Mouse (Mus musculus) thymus, adult 2 months (tissue): Measurements from ENCODE around the gene Il10rb. TPM values are rescaled to one million over a fixed set of nuclear protein-coding genes. Genes with fewer than 3 reads are reported as not detected.

ENCODE experiments used
- DNase-seq: peaks from one replicate; pipeline ENCODE4 v3.0.0; 2021
- H3K27ac ChIP-seq: fragments of 200-500 bp; 2 replicates; pipeline ENCODE4 v1.5.1; 2012; ENCODE audit warnings: low read length, control low read depth; ENCODE audit not compliant: control insufficient read depth, insufficient read depth
- H3K27me3 ChIP-seq: fragments of 200-500 bp; 2 replicates; pipeline ENCODE4 v1.6.1; 2012; ENCODE audit warnings: mild to moderate bottlenecking, low read length, moderate library complexity, mixed read lengths; ENCODE audit not compliant: control insufficient read depth, insufficient read depth
- H3K36me3 ChIP-seq: fragments of 200-500 bp; 2 replicates; pipeline ENCODE4 v1.6.1; 2012; ENCODE audit warnings: mild to moderate bottlenecking, low read length, moderate library complexity; ENCODE audit not compliant: control insufficient read depth, insufficient read depth
- H3K4me1 ChIP-seq: fragments of 200-500 bp; replicated peaks from 2 replicates; pipeline ENCODE4 v1.6.1; 2012; ENCODE audit warnings: low read length; ENCODE audit not compliant: control insufficient read depth, insufficient read depth
- H3K4me3 ChIP-seq: fragments of 200-500 bp; 2 replicates; pipeline ENCODE4 v1.5.1; 2012; ENCODE audit warnings: mild to moderate bottlenecking, low read length, control low read depth, moderate library complexity; ENCODE audit not compliant: control insufficient read depth, insufficient read depth
- CTCF ChIP-seq: fragments of 200-500 bp; IDR thresholded peaks from 2 replicates; pipeline ENCODE4 v1.5.1; 2012; ENCODE audit warnings: mild to moderate bottlenecking, control low read depth, low read length, moderate library complexity, borderline replicate concordance; ENCODE audit not compliant: control insufficient read depth, poor library complexity, insufficient read depth; ENCODE audit errors: extremely low read depth
- POLR2A ChIP-seq: fragments of 200-500 bp; IDR thresholded peaks from 2 replicates; pipeline ENCODE4 v1.6.1; 2012; ENCODE audit warnings: mild to moderate bottlenecking, low read length, control low read depth, moderate library complexity; ENCODE audit not compliant: control insufficient read depth, poor library complexity, insufficient read depth; ENCODE audit errors: extremely low read depth
- WGBS: fragments of 180-500 bp; shearing (Covaris S2); methylation state at CpG from one replicate; pipeline ENCODE4 v1.1.7; 2018; 5-methylcytosine and 5-hydroxymethylcytosine counted together
- polyA plus RNA-seq: library from polyadenylated mRNA; depleted of rRNA; stranded (reverse); fragments of >200 nt; gene quantifications from 2 replicates; pipeline ENCODE4 v1.2.3, GENCODE M21; 2012

Gene Il10rb
- polyA plus RNA-seq, 1 experiment, result 35.6 TPM

DNA sequence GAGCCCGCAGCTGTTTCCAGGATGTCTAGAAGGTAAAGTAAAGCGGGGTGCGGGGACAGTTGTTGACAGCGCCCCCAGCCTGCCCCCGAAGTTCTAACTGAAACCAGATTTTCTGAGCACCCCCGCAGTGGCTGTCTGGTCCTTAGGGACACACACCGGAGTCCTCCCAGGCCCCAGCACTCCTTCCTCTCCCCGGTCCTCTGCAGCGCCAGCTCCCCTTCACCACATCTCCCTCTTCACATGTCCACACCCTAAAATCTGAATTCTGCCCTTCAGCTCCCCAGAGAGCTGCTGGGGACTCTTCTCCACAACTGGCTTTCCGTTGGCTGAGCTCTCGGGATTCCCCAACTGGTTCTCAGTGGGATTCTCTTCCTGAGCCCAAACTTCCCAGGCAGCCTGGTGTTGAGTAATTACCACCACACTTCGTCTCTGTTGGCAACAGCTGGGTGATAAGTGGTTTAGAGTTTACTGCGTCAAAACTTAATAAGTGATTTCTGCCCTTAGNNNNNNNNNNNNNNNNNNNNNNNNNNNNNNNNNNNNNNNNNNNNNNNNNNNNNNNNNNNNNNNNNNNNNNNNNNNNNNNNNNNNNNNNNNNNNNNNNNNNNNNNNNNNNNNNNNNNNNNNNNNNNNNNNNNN is 739 bp downstream of the Il10rb start:
- 5% methylated on average over 13 of the region's 13 CpGs for WGBS
- DNase-seq, result no peak
- H3K4me1 ChIP-seq, result peaks cover 16% of the 10 kb centered on the region
- H3K4me3 ChIP-seq, result peak overlapping the region; percentile 71
- H3K36me3 ChIP-seq, result no peaks in the 10 kb centered on the region; the same call in 1 of the 2 replicates
- H3K27me3 ChIP-seq, result no peaks in the 10 kb centered on the region
- TF ChIP-seq CTCF (no peak), POLR2A (no peak)
- peak overlapping the region; percentile 81; the same call in 1 of the 2 replicates for H3K27ac ChIP-seq

- H3K4me3 ChIP-seq, result no peak overlapping the region
- TF ChIP-seq CTCF (no peak), POLR2A (no peak)
- H3K4me1 ChIP-seq, result peaks cover 6% of the 10 kb centered on the region; the same call in 1 of the 2 replicates
- no peak overlapping the region for H3K27ac ChIP-seq
- peaks cover 31% of the 10 kb centered on the region for H3K36me3 ChIP-seq
- DNase-seq, result no peak
- H3K27me3 ChIP-seq, result no peaks in the 10 kb centered on the region
- 32% methylated on average over 12 of the region's 12 CpGs for WGBS
Measured at GRCm38 (mm10) chr16:91413102-91413844, 7.3 kb downstream of the Il10rb start.

DNA sequence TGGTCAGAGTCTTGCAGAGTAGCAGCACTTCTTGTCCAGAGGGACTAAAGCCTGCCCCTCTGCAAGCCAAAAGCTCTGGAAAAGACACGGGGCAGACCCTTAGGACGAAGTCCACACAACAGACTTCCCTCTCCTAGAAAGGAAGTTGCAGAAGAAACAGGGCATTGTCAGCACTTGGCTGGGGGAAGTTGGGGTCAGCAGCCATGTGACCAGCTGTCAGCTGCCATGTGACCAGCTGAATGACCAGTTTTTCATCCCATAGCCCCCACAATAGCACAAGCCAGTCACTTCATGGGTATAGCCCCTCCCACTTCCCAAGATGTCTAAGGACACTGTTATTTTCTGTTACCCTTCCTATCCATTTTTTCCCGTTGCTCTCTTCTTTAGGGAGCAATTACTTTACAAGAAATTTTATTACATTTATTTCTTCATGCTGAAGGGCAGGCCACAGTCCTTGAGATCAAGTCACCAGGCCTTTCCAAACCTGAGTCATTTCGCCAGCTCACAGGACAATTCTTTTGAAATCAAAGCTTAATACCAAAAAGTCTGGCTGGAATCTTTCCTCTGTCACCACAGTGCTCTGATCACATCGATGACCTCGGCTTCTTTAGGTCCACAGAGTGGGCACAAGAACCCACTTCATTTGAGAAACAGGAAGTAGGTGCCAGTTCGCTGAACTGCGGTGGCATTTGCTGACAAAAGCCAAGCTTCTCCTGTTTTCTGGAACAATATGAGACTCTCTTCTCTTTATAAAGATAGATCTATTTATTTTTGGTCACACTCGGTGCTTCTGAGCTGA is 9.6 kb downstream of the Il10rb start:
- H3K4me1 ChIP-seq, result peaks cover 6% of the 10 kb centered on the region; the same call in 1 of the 2 replicates
- no peaks in the 10 kb centered on the region for H3K27me3 ChIP-seq
- DNase-seq, result no peak
- no peak overlapping the region for H3K4me3 ChIP-seq
- 69% methylated on average over 9 of the region's 9 CpGs for WGBS
- H3K36me3 ChIP-seq, result peaks cover 46% of the 10 kb centered on the region
- no peak overlapping the region for H3K27ac ChIP-seq
- TF ChIP-seq CTCF (no peak), POLR2A (no peak)

- TF ChIP-seq CTCF (no peak), POLR2A (no peak)
- Histone ChIP-seq H3K4me3 (no peak overlapping the region), H3K27ac (no peak overlapping the region), H3K27me3 (no peaks in the 10 kb centered on the region), H3K4me1 (peaks cover 6% of the 10 kb centered on the region; the same call in 1 of the 2 replicates), H3K36me3 (peaks cover 47% of the 10 kb centered on the region)
- no peak for DNase-seq
- 99% methylated on average over 6 of the region's 6 CpGs for WGBS
Measured at GRCm38 (mm10) chr16:91416357-91416756, 10.4 kb downstream of the Il10rb start.

DNA sequence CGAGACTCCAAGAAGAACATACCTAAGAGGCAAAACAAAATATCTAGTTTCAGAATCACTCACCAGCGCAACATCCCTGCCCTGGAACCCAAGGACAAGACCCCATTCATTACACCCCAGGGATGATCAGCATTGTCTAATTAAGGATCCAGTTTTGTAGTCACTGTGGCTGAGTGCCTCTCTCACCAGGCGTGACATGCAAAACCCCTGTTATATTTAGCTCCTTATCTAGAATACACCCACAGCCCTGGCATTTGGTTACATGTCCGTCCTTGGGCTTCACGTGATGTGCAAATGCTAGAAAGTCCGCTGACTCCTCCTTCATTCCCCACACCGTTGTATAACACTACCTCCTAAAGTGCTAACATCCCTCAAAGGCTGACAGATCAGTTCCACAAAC is 11.0 kb downstream of the Il10rb start:
- Histone ChIP-seq H3K27me3 (no peaks in the 10 kb centered on the region), H3K36me3 (peaks cover 50% of the 10 kb centered on the region), H3K4me1 (peaks cover 6% of the 10 kb centered on the region; the same call in 1 of the 2 replicates), H3K4me3 (no peak overlapping the region), H3K27ac (no peak overlapping the region)
- TF ChIP-seq CTCF, result no peak
- TF ChIP-seq POLR2A, result no peak
- WGBS, result 95% methylated on average over 7 of the region's 7 CpGs
- no peak for DNase-seq

GRCm38 (mm10) chr16:91418531-91418930 is 12.6 kb downstream of the Il10rb start:
- TF ChIP-seq CTCF (no peak), POLR2A (no peak)
- H3K36me3 ChIP-seq, result peaks cover 61% of the 10 kb centered on the region
- H3K4me1 ChIP-seq, result no peaks in the 10 kb centered on the region
- H3K4me3 ChIP-seq, result no peak overlapping the region
- DNase-seq, result no peak
- no peak overlapping the region for H3K27ac ChIP-seq
- WGBS, result 97% methylated on average over 5 of the region's 5 CpGs
- H3K27me3 ChIP-seq, result no peaks in the 10 kb centered on the region
